Mouse (Mus musculus) inflammation-experienced regulatory T-cells, adult 6 months (primary cell): ENCODE data around the gene Ppfia1. TPM values are rescaled to one million over a fixed set of nuclear protein-coding genes. Genes with fewer than 3 reads are reported as not detected.

Experiments used
- ATAC-seq: one replicate; pipeline ENCODE4 v1.8.0; 2017
- polyA plus RNA-seq, 3 experiments: library from polyadenylated mRNA; unstranded; fragments of 100-300 nt; shearing (Covaris generic); gene quantifications; one replicate each; pipeline ENCODE4 v1.2.1; 2017

Ppfia1 gene
- polyA plus RNA-seq, result 10 to 100 TPM; 13.8 to 29.4 (median 21.1) TPM

DNA sequence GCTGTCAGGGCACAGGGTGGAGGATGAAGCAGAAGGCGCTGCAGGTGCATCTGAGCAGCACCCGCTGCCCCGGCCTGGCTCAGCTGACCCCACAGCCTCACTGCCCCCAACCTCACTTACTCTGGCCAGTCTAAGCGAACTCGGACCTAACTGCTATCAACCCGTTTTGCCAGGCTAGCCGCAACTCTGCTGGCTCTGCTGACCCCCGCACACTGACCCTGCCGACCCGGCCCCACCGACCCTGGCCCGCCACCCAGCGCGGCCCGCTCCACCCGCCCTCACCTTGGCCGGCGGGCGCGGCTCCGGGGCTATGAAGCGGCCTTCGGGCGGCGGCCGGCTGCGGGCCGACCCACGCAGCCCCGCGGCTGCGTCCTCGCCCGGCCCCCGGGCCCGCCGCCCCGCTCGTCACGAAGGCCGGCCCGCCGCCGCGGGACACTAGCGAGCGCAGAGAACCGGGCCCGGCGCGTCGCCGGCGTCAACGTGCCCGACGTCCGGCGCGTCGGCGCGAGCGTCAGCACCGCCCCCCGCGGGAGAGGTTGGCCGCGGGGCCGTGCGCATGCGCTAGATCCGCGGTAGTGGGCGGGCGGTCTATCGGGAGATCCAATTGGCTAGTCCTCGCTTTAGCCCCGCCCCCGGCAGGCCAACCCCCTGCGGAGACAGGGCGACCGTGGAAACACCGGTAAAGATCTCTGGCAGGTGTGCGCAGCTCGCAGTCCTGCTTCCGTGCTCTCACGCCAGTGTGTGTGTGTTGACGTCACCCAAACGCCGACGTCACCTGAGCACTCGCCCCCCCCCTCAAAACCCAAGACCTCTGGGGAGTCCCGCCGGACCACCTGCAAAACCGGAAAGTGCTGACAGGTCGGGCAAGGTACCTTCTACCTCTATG is at the start of gene Ppfia1:
Ppfia1 (minus strand) TSS at position 493 of the 886 bp plus-strand sequence.
- ATAC-seq, result peak; percentile 99

DNA sequence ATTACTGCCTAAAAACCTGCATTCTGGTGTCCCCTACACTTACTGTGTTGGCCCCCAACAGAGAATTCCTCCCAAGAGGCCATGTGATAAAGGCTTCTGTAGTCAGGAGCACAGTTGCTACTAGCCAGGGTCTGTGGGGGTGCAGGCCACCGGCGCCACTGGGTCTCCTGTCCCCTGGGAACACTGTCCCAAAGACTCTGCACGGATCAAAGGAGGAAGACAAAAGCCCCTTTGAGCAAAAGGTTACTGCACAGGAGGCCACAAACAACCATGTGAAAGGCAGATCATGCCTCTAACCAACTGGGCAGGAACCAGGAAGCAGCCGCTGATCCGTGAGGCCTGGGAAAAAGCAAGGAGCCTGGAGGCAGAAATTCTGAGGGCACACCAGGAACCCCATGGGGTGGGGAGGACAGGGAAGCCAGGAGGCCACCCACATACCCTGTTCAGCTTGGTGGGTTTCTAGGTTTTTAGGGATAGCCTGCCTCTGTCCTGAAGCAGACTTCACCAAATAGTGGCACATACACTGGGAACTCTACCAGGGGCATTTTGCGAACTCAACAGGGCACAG is 46.9 kb upstream of the Ppfia1 start:
- ATAC-seq, result no peak

GRCm38 (mm10) chr7:144589508-144589907 is 36.0 kb upstream of the Ppfia1 start:
- ATAC-seq, result no peak

- no peak for ATAC-seq
Observed at GRCm38 (mm10) chr7:144587291-144587690, 33.8 kb upstream of the Ppfia1 start.

DNA sequence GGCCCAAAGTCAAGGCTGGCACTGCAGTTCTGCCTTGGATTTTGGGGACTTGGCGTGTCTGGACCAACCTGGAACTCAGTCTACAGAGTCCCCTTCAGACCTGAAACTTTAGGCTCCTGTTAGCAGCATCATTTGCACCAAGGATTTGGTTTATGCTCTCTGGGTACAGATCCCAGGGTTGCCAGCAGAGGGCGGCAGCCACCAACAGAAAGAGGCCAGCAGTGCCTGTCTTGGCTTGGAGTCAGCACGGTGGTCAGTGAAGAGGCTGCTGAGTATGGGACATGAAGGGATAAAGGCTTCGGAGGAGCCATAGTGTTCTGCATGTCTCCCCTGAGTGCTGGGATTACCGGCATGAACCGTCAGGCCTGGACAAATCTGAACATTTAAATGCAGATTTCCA is 32.1 kb upstream of the Ppfia1 start:
- no peak for ATAC-seq

DNA sequence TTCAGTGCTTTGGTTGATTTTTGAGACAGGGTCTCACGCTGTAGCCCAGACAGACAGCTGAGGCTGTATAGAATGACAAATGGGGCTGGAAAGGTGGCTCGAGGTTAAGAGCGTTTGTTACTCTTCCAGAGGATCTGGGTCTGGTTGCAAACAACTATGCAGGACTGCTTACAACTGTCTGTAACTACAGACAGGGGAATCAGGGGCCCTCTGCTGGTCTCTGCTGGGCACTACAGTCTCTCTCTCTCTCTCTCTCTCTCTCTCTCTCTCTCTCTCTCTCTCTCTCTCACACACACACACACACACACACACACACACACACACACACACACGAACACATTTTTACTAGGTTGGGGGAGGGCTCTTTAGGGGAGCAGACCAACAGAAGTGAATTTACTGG is 30.1 kb upstream of the Ppfia1 start:
- ATAC-seq, result peak; percentile 22

- ATAC-seq, result peak; percentile 86
Observed at GRCm38 (mm10) chr7:144582284-144582980, 28.9 kb upstream of the Ppfia1 start, which contains the start of gene Fadd. Fadd (minus strand) TSS chr7:144582463.

GRCm38 (mm10) chr7:144581559-144582283 is 28.2 kb upstream of the Ppfia1 start:
- ATAC-seq, result peak; percentile 63

- no peak for ATAC-seq
Observed at GRCm38 (mm10) chr7:144577876-144578275, 24.3 kb upstream of the Ppfia1 start.

GRCm38 (mm10) chr7:144572234-144572633 is 18.7 kb upstream of the Ppfia1 start:
- no peak for ATAC-seq

DNA sequence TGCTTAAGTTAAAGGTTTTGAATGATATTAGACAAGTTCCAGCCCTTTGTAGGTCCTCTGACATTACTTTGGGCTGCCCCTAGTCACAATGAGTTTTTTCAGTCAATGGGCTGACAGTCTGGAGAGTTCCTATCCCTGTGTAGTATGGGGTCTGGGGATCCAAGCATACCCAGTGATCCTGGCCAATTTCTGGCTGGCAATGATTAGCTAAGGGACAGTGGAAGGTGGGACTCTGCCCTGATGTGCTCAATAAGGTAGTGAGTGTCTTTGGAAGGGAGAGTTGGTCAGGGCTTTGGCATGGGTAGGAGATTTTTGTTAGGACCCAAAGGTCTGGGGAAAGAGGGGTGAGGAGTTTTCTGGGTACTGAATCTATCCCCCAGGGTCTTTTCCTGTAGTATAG is 18.1 kb upstream of the Ppfia1 start:
- ATAC-seq, result no peak

- no peak for ATAC-seq
Observed at GRCm38 (mm10) chr7:144569428-144569827, 15.9 kb upstream of the Ppfia1 start.

DNA sequence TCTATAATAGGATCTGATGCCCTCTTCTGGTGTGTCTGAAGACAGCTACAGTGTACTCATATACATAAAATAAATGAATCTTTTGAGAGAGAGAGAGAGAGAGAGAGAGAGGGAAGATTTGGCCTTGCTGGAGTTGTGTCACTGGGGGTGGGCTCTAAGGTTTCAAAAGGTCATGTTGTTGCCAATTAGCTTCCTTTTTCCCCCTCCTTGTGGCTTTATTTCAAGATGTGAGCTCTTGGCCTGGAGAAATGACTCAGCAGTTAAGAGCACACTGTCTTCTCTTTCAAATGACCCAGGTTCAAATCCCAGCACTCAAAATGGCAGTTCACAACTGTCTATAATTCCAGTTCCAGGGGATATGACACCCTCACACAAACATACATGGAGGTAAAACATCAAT is 14.6 kb upstream of the Ppfia1 start:
- no peak for ATAC-seq

- no peak for ATAC-seq
Observed at GRCm38 (mm10) chr7:144566921-144567682, 13.6 kb upstream of the Ppfia1 start.

DNA sequence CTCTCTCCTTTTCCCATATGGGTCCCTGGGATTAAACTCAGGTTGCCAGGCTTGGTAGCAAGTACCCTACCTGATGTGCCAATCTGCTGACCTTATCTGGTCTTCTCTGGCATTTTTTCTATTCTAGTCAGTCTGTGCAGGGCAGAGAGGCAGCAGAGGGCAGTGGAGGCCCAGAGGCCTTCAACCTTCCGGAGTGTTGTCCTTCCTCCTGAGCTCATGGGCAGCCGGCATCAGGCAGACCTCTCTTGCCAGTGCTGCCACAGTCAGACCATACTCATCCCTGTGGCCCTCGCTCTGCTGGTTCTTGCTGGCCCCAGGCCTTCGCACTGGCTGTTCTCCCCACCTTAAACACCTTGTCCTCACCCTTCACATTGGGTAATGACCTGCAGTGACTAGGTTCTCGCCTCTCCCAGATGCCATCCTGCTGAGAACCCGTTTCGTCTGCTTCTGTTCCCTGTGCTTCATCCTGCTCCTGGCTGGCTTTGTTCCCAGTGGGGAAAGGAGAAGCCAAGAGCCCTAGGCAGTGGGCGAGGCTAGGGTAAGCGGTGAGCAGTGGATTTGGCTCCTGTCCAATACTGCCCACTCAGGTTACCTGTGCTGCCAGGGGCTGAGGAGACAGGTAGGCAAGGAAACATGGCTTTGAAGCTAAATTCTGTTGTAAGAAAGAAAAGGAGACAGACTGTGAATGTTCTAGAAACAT is 10.1 kb upstream of the Ppfia1 start:
- ATAC-seq, result no peak

DNA sequence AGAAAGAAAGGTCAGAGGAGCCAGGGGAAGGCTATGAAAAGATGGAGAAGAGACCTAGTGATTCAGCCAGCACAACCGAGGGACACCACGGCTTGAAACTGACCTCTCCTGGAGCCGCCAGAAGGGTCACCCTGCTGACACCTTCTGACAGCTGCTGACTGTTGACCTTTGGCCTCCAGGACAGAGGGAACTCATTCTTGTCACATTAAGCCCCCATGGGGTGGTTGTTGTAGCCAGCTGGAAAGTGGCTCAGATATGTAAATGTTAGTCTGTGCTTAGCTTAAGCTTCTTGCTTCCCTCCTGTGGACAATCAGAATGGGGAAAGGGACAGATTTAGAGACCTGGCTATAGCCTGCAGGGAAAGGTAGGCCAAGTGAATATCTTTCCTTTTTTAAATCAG is 8.5 kb upstream of the Ppfia1 start:
- ATAC-seq, result no peak

DNA sequence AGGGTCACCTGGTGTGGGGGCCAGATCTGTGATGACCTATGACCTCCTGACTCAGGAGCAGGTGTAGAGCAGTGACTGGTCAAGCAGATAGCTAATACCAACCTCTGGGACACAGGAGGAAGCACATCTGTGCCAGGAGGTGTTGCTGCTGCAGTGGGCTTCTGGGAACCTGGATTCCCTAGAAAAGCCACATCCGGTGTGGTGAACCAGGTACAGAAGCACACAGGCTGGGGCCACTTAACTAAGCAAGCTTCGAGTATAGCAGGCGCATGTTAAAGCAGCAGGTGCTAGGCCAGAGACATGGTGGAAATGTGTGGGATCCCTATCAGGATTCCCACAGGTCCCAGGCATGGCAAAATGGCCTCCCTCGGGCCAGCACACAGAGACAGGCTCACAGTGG is 7.1 kb upstream of the Ppfia1 start:
- ATAC-seq, result peak; percentile 95

GRCm38 (mm10) chr7:144558552-144558951 is 5.0 kb upstream of the Ppfia1 start:
- ATAC-seq, result no peak

GRCm38 (mm10) chr7:144554123-144554472 is 569 bp upstream of the Ppfia1 start:
- ATAC-seq, result no peak

- no peak for ATAC-seq
Observed at GRCm38 (mm10) chr7:144552274-144552673, 1.3 kb downstream of the Ppfia1 start.

DNA sequence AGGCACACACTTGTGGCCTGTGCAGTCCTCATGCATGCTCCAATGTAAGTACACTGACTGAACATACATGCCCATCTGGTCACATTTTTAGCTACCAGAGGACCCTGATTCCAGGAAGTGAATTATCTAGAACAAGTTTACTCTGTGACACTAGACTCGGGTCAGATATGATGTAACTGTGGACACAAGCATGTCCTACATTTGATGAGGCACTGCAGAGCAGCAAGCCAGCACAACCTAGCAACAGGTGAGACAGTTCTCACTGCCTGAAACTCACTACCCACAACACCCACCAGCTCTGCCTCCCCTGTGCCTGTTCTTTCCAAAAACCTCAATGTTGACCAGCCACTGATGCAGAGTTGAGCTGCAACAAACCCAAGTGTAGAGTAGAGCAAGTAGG is 2.7 kb downstream of the Ppfia1 start:
- no peak for ATAC-seq
